Mouse (Mus musculus): Measurements from ENCODE around the gene Rab11b. TPM values are rescaled to one million over a fixed set of nuclear protein-coding genes. Genes with fewer than 3 reads are reported as not detected.

The Rab11b gene
- 100 to 1,000 TPM; 361 to 382 TPM for total RNA-seq (2021)

- intact Hi-C loops (cut with DNase I), result no loop called here
These were observed at the start of gene Rab11b for GRCm38 (mm10) chr17:33760255-33761165. Rab11b (minus strand) TSS chr17:33760530.

DNA sequence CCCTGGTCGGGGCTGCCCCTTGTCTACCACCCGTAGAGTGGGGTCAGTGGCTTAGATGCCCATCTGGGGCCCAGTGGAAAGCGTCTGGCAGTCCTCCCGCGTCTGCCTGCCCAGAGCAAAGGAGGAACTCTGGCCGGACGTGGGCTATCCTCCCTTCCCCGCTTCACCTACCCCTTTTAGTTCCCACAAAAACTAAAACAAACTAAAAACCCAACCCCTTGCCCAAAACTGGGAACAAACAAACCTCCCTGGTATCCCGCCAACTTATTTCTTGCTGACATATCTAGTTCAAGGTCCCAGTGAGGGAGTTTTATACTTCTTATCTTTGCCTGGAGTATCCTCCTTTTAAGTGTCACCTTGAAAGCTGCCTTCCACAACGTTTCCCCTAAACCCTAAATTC lies 47.9 kb upstream of the Rab11b start:
- DNase-seq, result no peak
- intact Hi-C loops (cut with DNase I), result loop anchor here (10.0 kb wide), 1 partner anchor 83 kb away; no protein-coding TSS in a partner anchor

More at GRCm38 (mm10) chr17:33760255-33761165, at the start of gene Rab11b:
- DNase-seq, result peak; percentile 99

- DNase-seq, result no peak
These were observed 47.0 kb upstream of the Rab11b start for GRCm38 (mm10) chr17:33807181-33807888.

GRCm38 (mm10) chr17:33804745-33805144 lies 44.4 kb upstream of the Rab11b start:
- intact Hi-C loops (cut with DNase I), result loop anchor here (10.0 kb wide), 1 partner anchor 80 kb away; no protein-coding TSS in a partner anchor
- no peak for DNase-seq

More at GRCm38 (mm10) chr17:33807181-33807888, 47.0 kb upstream of the Rab11b start:
- intact Hi-C loops (cut with DNase I), result loop anchor here (10.0 kb wide), 1 partner anchor 83 kb away; no protein-coding TSS in a partner anchor

- DNase-seq, result no peak
- intact Hi-C loops (cut with DNase I), result loop anchor here (10.0 kb wide), 1 partner anchor 79 kb away; no protein-coding TSS in a partner anchor
These were observed 43.9 kb upstream of the Rab11b start for GRCm38 (mm10) chr17:33804205-33804604.

GRCm38 (mm10) chr17:33802221-33802620 lies 41.9 kb upstream of the Rab11b start:
- no peak for DNase-seq

DNA sequence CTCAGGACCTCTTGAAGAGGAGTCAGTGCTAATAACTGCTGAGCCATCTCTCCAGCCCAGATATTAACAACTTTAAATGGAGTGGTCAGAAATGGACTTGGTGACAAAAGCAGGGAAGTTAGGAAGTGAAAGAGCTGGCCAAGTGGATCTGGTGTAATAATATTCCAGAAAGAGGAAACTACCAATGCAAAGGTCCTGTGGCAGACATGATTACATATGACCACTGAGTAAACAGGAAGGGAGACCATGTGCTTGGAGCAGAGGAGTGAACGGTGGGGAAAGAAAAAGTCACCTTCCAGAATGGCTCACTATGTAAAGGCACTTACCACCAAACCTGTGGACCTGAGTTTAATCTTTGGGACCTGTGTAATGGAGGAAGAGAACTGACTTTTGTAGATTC lies 38.9 kb upstream of the Rab11b start:
- intact Hi-C loops (cut with DNase I), result loop anchor here (10.0 kb wide), 1 partner anchor 364 kb away; the partner anchor contains the start of gene Actl9
- DNase-seq, result no peak

More at GRCm38 (mm10) chr17:33802221-33802620, 41.9 kb upstream of the Rab11b start:
- intact Hi-C loops (cut with DNase I), result loop anchor here (10.0 kb wide), 1 partner anchor 77 kb away; no protein-coding TSS in a partner anchor

- no peak for DNase-seq
- intact Hi-C loops (cut with DNase I), result loop anchor here (10.0 kb wide), 1 partner anchor 364 kb away; the partner anchor contains the start of gene Actl9
These were observed 38.0 kb upstream of the Rab11b start for GRCm38 (mm10) chr17:33798306-33798705.

GRCm38 (mm10) chr17:33788732-33789131 lies 28.4 kb upstream of the Rab11b start:
- intact Hi-C loops (cut with DNase I), result no loop called here

GRCm38 (mm10) chr17:33786375-33786774 lies 26.0 kb upstream of the Rab11b start:
- DNase-seq, result no peak

More at GRCm38 (mm10) chr17:33788732-33789131, 28.4 kb upstream of the Rab11b start:
- DNase-seq, result no peak

DNA sequence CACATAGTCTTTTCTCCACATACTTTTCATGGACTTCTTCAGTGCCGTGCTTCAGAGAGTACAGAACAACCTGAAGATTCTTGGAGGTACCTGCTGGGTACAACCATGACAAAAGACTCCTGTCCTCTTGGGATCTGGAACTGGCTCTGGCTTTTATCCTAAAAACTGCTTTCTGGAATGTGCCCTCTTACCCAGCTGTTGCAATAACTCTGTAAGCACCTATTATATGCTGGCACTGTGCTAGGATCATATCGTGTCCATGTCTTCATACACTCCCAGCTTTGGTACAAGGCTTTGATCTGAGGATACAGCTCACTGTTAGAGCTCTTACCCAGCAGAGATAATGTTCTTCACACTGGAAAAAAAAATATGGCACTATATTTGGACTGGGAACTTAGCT lies 24.6 kb upstream of the Rab11b start:
- intact Hi-C loops (cut with DNase I), result no loop called here
- DNase-seq, result no peak

More at GRCm38 (mm10) chr17:33786375-33786774, 26.0 kb upstream of the Rab11b start:
- intact Hi-C loops (cut with DNase I), result no loop called here

DNA sequence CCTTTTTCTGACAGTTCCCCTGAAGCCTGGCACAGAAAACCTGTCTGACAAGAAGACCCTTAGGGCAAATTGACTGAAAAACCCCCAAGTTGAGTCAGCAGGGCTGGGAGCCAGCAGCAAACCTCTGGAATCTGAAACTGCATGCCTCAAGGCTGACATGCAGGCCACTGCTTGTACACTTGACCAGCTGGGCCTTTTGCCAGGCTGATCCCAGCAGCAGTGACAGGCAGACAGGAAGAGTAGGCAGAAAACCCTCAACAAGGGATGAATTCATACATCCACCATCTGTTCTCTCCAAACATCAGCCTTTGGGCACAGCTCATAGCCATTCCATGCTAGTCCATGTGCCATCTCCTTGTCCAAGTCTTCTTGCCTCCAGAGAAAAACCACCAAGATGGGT lies 23.1 kb upstream of the Rab11b start:
- intact Hi-C loops (cut with DNase I), result no loop called here
- DNase-seq, result peak; percentile 67

DNA sequence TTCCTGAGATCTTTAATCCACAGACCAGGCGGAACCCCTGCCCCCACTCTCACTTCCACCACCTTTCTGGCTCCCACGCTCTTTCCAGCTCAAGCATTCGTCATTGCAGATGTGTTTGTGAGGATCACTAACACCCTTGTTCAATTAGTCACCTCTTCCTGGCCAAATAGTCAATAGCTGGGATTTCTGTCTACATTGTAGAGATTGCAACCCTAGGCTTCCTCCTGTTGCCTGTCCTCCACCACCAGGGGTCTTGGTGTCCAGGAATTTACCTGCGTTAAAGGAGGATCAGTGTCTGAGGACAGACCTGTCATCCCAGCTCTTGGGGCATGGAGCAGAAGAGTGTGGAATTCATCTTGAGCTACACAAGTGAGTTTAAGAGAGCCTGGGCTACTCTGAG lies 21.7 kb upstream of the Rab11b start:
- no peak for DNase-seq
- intact Hi-C loops (cut with DNase I), result no loop called here

DNA sequence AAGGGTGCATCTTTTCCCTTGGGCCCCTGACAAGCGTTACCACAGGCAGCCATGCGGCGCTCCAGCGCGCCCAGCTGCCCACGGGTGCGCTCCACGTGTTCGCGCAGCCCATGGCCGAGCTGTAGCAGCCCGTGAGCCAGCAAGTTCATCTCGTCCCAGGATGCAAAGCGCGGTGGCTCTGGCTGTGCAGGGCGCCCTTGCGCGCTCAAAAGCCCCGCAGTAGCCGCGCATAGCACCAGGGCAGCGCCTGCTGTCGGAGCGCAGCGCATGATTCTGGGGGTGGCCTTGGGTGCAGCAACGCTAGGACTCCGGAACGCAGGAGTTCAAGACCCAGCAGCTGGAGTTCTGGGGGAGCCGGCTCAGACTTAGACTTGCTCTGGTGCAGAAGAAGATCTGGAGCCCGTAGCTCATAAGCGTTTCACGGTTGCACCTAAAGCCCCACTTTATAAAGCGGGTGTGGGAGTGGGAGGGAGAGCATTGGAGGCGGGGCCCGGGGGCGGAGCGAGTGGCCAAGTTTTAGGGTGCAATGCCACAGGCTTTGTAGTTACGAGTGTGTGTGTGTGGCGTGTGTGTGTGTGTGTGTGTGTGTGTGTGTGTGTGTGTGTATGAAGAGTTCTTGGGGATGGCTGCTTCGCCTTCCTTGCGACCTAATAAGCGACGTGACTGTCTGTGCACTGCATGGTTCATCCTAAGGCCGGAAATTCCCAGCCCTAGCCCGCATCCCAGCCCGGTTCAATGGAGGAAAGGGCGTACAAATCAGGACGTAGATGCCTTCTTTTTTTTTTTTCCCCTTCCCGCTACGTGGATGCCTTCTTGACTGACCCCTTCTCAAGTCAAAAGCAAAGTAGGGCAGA lies 21.0 kb upstream of the Rab11b start, which contains the start of gene Angptl4:
Angptl4 (minus strand) TSS at position 707 of the 854 bp plus-strand sequence.
- DNase-seq, result peak; percentile 42
- intact Hi-C loops (cut with DNase I), result no loop called here

DNA sequence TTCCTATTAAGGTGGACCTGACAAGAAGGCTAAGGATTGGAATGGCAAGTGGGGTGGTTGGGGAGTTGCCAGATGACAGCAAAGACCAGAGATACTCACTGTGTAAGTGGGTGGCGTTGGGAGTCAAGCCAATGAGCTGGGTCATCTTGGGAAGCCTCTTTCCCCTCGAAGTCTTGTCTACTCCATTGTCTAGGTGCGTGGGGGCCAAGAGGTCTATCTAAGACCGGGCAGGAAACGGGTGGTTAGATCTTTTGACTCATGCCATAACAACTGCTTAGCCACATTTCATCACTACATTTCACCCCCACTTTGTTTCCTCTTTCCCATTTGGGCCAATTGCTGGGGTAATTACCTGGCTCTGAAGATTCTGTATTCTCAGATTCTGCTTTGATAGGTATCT lies 20.1 kb upstream of the Rab11b start:
- peak; percentile 38 for DNase-seq
- intact Hi-C loops (cut with DNase I), result no loop called here

- intact Hi-C loops (cut with DNase I), result no loop called here
- DNase-seq, result no peak
These were observed 19.6 kb upstream of the Rab11b start for GRCm38 (mm10) chr17:33779967-33780295.

DNA sequence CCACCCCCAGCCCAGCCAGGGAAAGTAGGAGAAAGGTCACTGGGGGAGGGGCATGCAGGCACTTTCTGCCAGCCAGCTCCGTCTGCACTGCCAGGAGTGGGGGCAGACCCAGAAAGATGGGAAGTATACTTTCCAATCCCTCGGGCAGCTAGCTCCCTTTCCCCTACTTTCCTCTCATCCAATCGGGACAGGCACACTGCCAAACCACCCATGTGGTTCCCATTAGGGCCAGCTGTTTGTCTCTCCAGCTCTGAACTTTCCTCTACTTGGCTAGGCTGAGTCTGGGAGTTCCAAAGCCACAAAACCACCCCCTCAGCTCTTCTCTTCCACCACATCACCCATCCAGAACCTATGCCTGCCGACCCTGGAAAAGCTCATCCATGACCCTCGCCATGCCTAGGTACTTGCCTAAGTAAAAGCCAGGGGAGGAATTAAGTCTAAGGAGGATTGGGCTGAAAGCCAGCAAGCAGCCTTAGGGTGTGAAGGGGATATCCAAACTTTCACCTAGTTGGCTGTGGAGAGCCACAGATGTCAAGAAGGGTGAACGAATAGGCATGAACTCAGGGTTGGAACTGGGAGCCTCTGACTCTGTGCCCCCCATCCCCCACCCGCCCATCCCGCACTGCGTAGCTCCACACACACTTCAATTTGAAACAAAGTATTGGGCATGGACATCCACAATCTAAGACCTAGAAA lies 19.1 kb upstream of the Rab11b start:
- intact Hi-C loops (cut with DNase I), result no loop called here
- peak; percentile 94 for DNase-seq

DNA sequence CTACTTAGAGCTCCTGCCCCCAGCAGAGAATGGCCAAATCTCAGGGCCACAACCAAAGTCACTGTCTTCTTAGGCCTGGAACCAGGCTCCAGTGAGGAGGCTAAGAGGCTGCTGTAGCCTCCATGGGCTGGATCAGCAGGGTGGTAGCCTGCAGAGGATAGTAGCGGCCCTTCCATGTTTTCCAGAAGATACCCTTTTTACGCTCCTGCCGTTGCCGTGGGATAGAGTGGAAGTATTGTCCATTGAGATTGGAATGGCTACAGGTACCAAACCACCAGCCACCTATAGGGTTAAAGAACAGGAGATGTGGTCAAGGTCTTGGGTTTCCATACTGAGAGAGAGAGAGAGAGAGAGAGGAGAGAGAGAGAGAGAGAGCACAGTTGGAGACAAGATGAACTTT lies 15.0 kb upstream of the Rab11b start:
- intact Hi-C loops (cut with DNase I), result no loop called here
- DNase-seq, result no peak

DNA sequence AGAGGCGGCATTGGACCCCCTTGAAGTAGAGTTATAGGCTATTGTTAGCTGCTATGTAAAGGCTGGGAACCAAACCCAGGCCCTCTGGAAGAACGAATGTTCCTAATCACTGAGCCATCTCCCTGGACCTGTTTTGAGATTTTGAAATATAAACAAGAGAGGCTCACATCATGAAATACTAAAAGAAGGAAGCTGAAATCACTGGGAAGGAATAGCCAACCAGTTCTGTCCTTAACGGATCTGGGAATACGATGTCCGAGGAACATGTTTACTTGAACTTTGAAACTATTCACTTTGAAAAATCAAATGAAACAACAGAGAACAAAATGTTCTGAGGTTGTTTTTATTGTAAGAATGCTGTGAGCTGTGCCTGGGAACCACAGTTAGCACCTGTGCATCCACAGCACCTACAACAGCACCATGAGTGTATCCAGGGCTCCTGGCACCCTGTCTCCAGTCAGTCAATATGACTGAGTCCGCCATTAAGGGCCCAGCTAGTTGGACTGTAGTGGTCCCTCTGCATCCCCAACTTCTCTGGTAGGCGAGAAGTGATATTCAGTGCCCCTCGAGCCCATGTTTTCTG lies 14.3 kb upstream of the Rab11b start:
- intact Hi-C loops (cut with DNase I), result no loop called here

More for the DNA sequence above, 14.3 kb upstream of the Rab11b start:
- no peak for DNase-seq
